Mouse (Mus musculus) CH12.LX (cell line): ENCODE data around the gene Gm20388.

Experiments used
- BHLHE40 ChIP-seq: IDR thresholded peaks from 2 replicates; pipeline ENCODE4 v1.6.1; 2011; ENCODE audit warnings: mild to moderate bottlenecking, low read depth, low read length, improper control_type of control experiment
- CTCF ChIP-seq, 2 experiments: IDR thresholded peaks in 1 of 2; conservative IDR thresholded peaks in 1 of 2; 2 replicates each; pipeline ENCODE4 v1.5.1; 2011 to 2012; ENCODE audit warnings: low read depth in 2 of 2, low read length in 2 of 2, improper control_type of control experiment in 1 of 2, inconsistent platforms in 1 of 2, mild to moderate bottlenecking in 1 of 2, moderate library complexity in 1 of 2
- E2F4 ChIP-seq: IDR thresholded peaks from 2 replicates; pipeline ENCODE4 v1.6.1; 2011; ENCODE audit warnings: low read depth, low read length, improper control_type of control experiment; ENCODE audit not compliant: insufficient replicate concordance
- JUND ChIP-seq: conservative IDR thresholded peaks from 2 replicates; pipeline ENCODE4 v1.6.1; 2011; ENCODE audit warnings: low read depth, low read length, improper control_type of control experiment
- MYC ChIP-seq: IDR thresholded peaks from 2 replicates; pipeline ENCODE4 v1.6.1; 2011; ENCODE audit warnings: low read depth, mild to moderate bottlenecking, improper control_type of control experiment, low read length
- POLR2A ChIP-seq: IDR thresholded peaks from 2 replicates; pipeline ENCODE4 v1.6.1; 2011; ENCODE audit warnings: low read depth, mild to moderate bottlenecking, improper control_type of control experiment, low read length
- SMC3 ChIP-seq: IDR thresholded peaks from 2 replicates; pipeline ENCODE4 v1.6.1; 2011; ENCODE audit warnings: low read depth, low read length, improper control_type of control experiment
- TCF12 ChIP-seq: IDR thresholded peaks from 2 replicates; pipeline ENCODE4 v1.6.1; 2014; ENCODE audit warnings: low read depth, mild to moderate bottlenecking, inconsistent platforms, low read length, improper control_type of control experiment

GRCm38 (mm10) chr8:122871663-122872062 lies 2961.0 kb downstream of the Gm20388 start:
- TF ChIP-seq CTCF (conservative IDR thresholded peaks at IDR 0.05 in 1 of 2, IDR thresholded peaks at IDR 0.05 in 1 of 2; ENCODE audit: low read depth in 2 of 2, low read length in 2 of 2) (no peak), BHLHE40 (no peak), JUND (no peak), E2F4 (no peak), TCF12 (no peak), MYC (no peak), SMC3 (no peak), POLR2A (no peak)
